Mouse (Mus musculus) cerebellum, adult 2 months (tissue): ENCODE results near the gene Dnah3. TPM values are rescaled to one million over a fixed set of nuclear protein-coding genes. Genes with fewer than 3 reads are reported as not detected.

ENCODE experiments used
- DNase-seq, 2 experiments: peaks; one replicate each; pipeline ENCODE4 v3.0.0; 2021
- H3K27ac ChIP-seq: fragments of 200-500 bp; 2 replicates; pipeline ENCODE4 v1.5.1; 2012; ENCODE audit warnings: low read length, control low read depth, inconsistent platforms; ENCODE audit not compliant: insufficient read depth
- H3K27me3 ChIP-seq: fragments of 200-500 bp; 2 replicates; pipeline ENCODE4 v1.6.1; 2012; ENCODE audit warnings: inconsistent platforms, mild to moderate bottlenecking, low read length, moderate library complexity; ENCODE audit not compliant: control insufficient read depth, insufficient read depth
- H3K4me1 ChIP-seq: fragments of 200-500 bp; 2 replicates; pipeline ENCODE4 v1.6.1; 2011; ENCODE audit warnings: low read length; ENCODE audit not compliant: control insufficient read depth, insufficient read depth
- H3K4me3 ChIP-seq: fragments of 200-500 bp; replicated peaks from 2 replicates; pipeline ENCODE3; 2011; ENCODE audit warnings: mild to moderate bottlenecking, low read depth, low read length, control low read depth; ENCODE audit not compliant: insufficient read depth
- CTCF ChIP-seq: fragments of 200-500 bp; IDR thresholded peaks from 2 replicates; pipeline ENCODE4 v1.5.1; 2011; ENCODE audit warnings: low read depth, mild to moderate bottlenecking, control low read depth, low read length, moderate library complexity, borderline replicate concordance; ENCODE audit not compliant: insufficient read depth
- POLR2A ChIP-seq: fragments of 200-500 bp; IDR thresholded peaks from 2 replicates; pipeline ENCODE4 v1.6.1; 2011; ENCODE audit warnings: low read length, control low read depth, borderline replicate concordance; ENCODE audit not compliant: insufficient read depth
- WGBS: fragments of 180-500 bp; shearing (Covaris S2); methylation state at CpG from one replicate; pipeline ENCODE4 v1.1.7; 2018; 5-methylcytosine and 5-hydroxymethylcytosine counted together
- polyA plus RNA-seq: library from polyadenylated mRNA; depleted of rRNA; stranded (reverse); fragments of >200 nt; gene quantifications from 2 replicates; pipeline ENCODE4 v1.2.3, GENCODE M21; 2012

Gene Dnah3
- polyA plus RNA-seq, 1 experiment, result 0.20 TPM

- 72% methylated on average over 5 of the region's 5 CpGs for WGBS
- Histone ChIP-seq H3K27me3 (no peaks in the 10 kb centered on the region), H3K27ac (no peak overlapping the region), H3K4me1 (peaks cover 4% of the 10 kb centered on the region; the same call in 1 of the 2 replicates), H3K4me3 (no peak overlapping the region)
- TF ChIP-seq POLR2A (no peak), CTCF (no peak)
- no peak for DNase-seq
Observed at GRCm38 (mm10) chr7:120109676-120110075, 14.6 kb upstream of the Dnah3 start.

DNA sequence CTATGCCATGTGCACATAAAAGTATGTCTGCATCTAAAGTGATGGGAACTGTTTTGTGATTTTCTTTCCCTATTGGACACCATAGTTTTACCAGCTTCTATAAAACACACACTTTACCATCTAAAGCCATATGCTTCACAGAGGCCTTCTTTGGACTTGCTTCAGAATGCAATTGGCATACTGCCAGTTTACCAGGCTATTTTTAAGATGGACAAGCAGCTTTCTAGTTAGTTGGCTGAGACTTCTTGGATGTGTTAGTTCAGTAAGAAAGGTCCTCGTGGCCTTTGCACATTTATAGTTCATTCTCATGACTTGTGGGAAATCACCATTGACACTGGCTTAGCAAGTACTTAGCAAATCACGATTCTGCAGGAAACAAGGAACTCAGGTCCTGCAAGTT is 11.3 kb upstream of the Dnah3 start:
- Histone ChIP-seq H3K27me3 (no peaks in the 10 kb centered on the region), H3K27ac (no peak overlapping the region), H3K4me3 (no peak overlapping the region), H3K4me1 (peaks cover 5% of the 10 kb centered on the region; the same call in 1 of the 2 replicates)
- DNase-seq, result peak in 1 of 2 experiments; percentile 75
- TF ChIP-seq CTCF, result no peak
- TF ChIP-seq POLR2A, result no peak
- 16% methylated on average over 2 of the region's 2 CpGs for WGBS

DNA sequence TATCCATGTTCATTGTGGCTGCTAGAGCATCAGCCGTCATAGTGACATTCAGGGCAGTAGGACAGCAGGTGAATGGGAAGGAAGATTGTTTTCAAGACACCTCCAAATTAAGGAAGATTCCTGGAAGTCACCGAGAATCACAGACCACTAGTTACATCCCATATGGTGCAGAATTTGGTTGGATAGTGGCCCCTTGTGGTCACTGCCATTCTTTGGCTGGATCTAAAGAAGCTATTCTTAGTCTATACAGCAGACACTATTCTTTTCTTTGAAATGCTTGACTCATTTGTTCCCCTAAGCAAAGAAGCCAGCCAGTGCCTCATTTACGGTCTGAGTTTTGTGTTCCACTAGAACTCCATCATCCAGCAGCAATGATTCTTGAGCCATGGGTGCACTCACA is 9.9 kb upstream of the Dnah3 start:
- Histone ChIP-seq H3K27ac (no peak overlapping the region), H3K27me3 (no peaks in the 10 kb centered on the region), H3K4me3 (no peak overlapping the region), H3K4me1 (peaks cover 5% of the 10 kb centered on the region; the same call in 1 of the 2 replicates)
- DNase-seq, result peak; percentile 26 to 30
- TF ChIP-seq POLR2A, result no peak
- TF ChIP-seq CTCF, result no peak
- 38% methylated on average over 3 of the region's 3 CpGs for WGBS

- DNase-seq, result peak; percentile 26 to 38
- Histone ChIP-seq H3K4me1 (peaks cover 5% of the 10 kb centered on the region; the same call in 1 of the 2 replicates), H3K27me3 (no peaks in the 10 kb centered on the region), H3K4me3 (peak overlapping the region; percentile 89), H3K27ac (no peak overlapping the region)
- 9% methylated on average over 25 of the region's 25 CpGs for WGBS
- TF ChIP-seq POLR2A, result no peak
Observed at GRCm38 (mm10) chr7:120103019-120103567, 8.0 kb upstream of the Dnah3 start.

GRCm38 (mm10) chr7:120102164-120102972 is 7.3 kb upstream of the Dnah3 start, which contains the start of gene Tmem159:
Gene Tmem159, plus strand, starts transcription at chr7:120102353.
- DNase-seq, result peak; percentile 86 to 90
- 1% methylated on average over 42 of the region's 42 CpGs for WGBS
- TF ChIP-seq CTCF (no peak), POLR2A (peak; percentile 44; the same call in 1 of the 2 replicates)

GRCm38 (mm10) chr7:120098403-120098802 is 3.3 kb upstream of the Dnah3 start:
- WGBS, result 22% methylated on average over 9 of the region's 9 CpGs
- TF ChIP-seq CTCF (peak; percentile 73), POLR2A (no peak)
- no peaks in the 10 kb centered on the region for H3K27me3 ChIP-seq
- H3K27ac ChIP-seq, result no peak overlapping the region
- H3K4me3 ChIP-seq, result no peak overlapping the region
- no peaks in the 10 kb centered on the region for H3K4me1 ChIP-seq
- peak; percentile 51 to 57 for DNase-seq

More at GRCm38 (mm10) chr7:120102164-120102972, 7.3 kb upstream of the Dnah3 start, which contains the start of gene Tmem159:
- H3K4me3 ChIP-seq, result peak within 1 kb of the TSS; percentile 89
- no peaks in the 10 kb centered on the region for H3K27me3 ChIP-seq
- H3K4me1 ChIP-seq, result peaks cover 5% of the 10 kb centered on the region; the same call in 1 of the 2 replicates
- no peak within 1 kb of the TSS for H3K27ac ChIP-seq

DNA sequence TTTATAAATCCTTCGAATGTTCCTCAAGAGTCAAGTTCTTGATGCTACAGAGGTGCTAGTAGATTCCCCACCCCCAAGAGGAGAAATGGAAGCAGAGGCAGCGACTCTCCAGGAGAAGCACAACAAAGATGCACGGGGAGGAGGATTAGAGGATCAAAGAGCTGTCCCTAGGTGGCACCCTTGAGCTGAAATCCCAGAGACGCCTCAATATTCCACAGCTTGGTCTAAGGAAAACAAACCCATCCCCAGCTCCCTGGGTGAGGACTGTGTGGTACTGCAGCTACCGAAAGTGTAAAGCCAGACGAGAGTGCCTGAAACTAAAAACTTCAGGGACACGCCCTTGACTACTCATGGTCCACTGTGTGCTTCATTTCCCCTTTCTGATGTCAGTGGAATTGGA is 2.8 kb upstream of the Dnah3 start:
- Histone ChIP-seq H3K4me3 (no peak overlapping the region), H3K27ac (no peak overlapping the region), H3K4me1 (no peaks in the 10 kb centered on the region), H3K27me3 (no peaks in the 10 kb centered on the region)
- whole genome bisulfite sequencing, result 8% methylated on average over 7 of the region's 7 CpGs
- peak; percentile 62 to 67 for DNase-seq
- TF ChIP-seq POLR2A, result no peak
- peak; percentile 70 for TF ChIP-seq CTCF

DNA sequence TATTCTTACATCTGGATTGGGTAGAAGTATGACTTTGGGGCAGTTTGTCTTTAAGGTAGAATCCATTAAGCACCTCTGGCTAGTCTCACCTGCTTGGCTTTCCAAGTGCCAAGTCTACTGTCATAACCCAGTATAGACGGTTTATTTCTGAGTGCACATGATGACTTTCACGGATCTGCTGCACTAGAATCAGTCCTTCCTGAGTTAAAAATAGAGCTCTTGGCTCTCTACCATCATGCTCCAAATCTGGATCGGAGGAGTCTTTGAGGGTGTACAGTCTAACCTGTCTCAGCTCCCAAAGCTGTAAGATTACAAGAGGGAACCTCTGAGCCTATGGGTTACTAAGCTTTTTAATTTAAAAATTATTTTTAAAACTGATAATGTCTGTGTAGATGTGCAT is 864 bp downstream of the Dnah3 start:
- DNase-seq, result no peak
- Histone ChIP-seq H3K27ac (no peak overlapping the region), H3K4me3 (no peak overlapping the region), H3K27me3 (no peaks in the 10 kb centered on the region), H3K4me1 (no peaks in the 10 kb centered on the region)
- 13% methylated on average over 3 of the region's 3 CpGs for WGBS
- TF ChIP-seq POLR2A (no peak), CTCF (no peak)

GRCm38 (mm10) chr7:120093033-120093432 is 2.0 kb downstream of the Dnah3 start:
- Histone ChIP-seq H3K27ac (no peak overlapping the region), H3K4me1 (no peaks in the 10 kb centered on the region), H3K4me3 (no peak overlapping the region), H3K27me3 (no peaks in the 10 kb centered on the region)
- WGBS, result 26% methylated on average over 5 of the region's 5 CpGs
- DNase-seq, result no peak
- TF ChIP-seq CTCF (no peak), POLR2A (no peak)
